Mouse (Mus musculus) CH12.LX (cell line): ENCODE measurements at regions not wholly inside any gene's neighbourhood (a gene's known extent, or its start where the extent isn't known, plus 50 kb on each side); places are given as distances from the start of the nearest gene placed in this dataset.

ENCODE experiments used
- DNase-seq: peaks from one replicate; pipeline ENCODE4 v3.0.0-alpha.2; 2013; ENCODE audit errors: extremely low read depth
- H3K27ac ChIP-seq: 2 replicates; pipeline ENCODE4 v1.5.1; 2012; ENCODE audit warnings: low read depth, mild to moderate bottlenecking, control low read depth, moderate library complexity; ENCODE audit not compliant: insufficient read depth
- H3K27me3 ChIP-seq: replicated peaks from 2 replicates; pipeline ENCODE3; 2012; ENCODE audit warnings: inconsistent platforms
- H3K36me3 ChIP-seq, 2 experiments: replicated peaks in 1 of 2; 2 replicates each; pipeline versions ENCODE3 to v1.6.1; 2012; ENCODE audit warnings: inconsistent platforms in 1 of 2, low read length in 1 of 2, mild to moderate bottlenecking in 1 of 2, mixed read lengths in 1 of 2, moderate library complexity in 1 of 2; ENCODE audit not compliant: control insufficient read depth in 1 of 2, insufficient read depth in 1 of 2
- H3K4me1 ChIP-seq, 2 experiments: 2 replicates each; pipeline ENCODE4 v1.6.1; 2012; ENCODE audit warnings: inconsistent platforms in 1 of 2, moderate library complexity in 1 of 2; ENCODE audit not compliant: insufficient read depth in 2 of 2, control insufficient read depth in 1 of 2
- H3K4me2 ChIP-seq: 2 replicates; pipeline ENCODE4 v1.6.1; 2012; ENCODE audit warnings: low read depth, mild to moderate bottlenecking, control low read depth; ENCODE audit not compliant: poor library complexity, insufficient read depth, severe bottlenecking
- H3K4me3 ChIP-seq, 3 experiments: fragments of 150-350 bp in 1 of 3; sonication (generic) in 1 of 3; replicated peaks in 1 of 3; 2 replicates each; pipeline versions ENCODE3 to v1.5.1; 2011 to 2012; ENCODE audit warnings: low read depth in 2 of 3, low read length in 2 of 3, mild to moderate bottlenecking in 2 of 3, moderate library complexity in 2 of 3, control low read depth in 1 of 3, improper control_type of control experiment in 1 of 3, inconsistent platforms in 1 of 3, mixed read lengths in 1 of 3; ENCODE audit not compliant: poor library complexity in 1 of 3
- H3K79me2 ChIP-seq: replicated peaks from 2 replicates; pipeline ENCODE4 v1.6.1; 2012; ENCODE audit warnings: mild to moderate bottlenecking, moderate library complexity; ENCODE audit not compliant: control insufficient read depth, poor library complexity, insufficient read depth, severe bottlenecking; ENCODE audit errors: extremely low read depth
- H3K9ac ChIP-seq: 2 replicates; pipeline ENCODE4 v1.6.1; 2012; ENCODE audit warnings: low read depth, mild to moderate bottlenecking, control low read depth, moderate library complexity; ENCODE audit not compliant: insufficient read depth
- H3K9me3 ChIP-seq: replicated peaks from 2 replicates; pipeline ENCODE3; 2012; ENCODE audit warnings: low read length, inconsistent platforms, mixed read lengths
- BHLHE40 ChIP-seq: IDR thresholded peaks from 2 replicates; pipeline ENCODE4 v1.6.1; 2011; ENCODE audit warnings: mild to moderate bottlenecking, low read depth, low read length, improper control_type of control experiment
- ELF1 ChIP-seq: IDR thresholded peaks from 2 replicates; pipeline ENCODE4 v1.6.1; 2014; ENCODE audit warnings: low read depth, mild to moderate bottlenecking, inconsistent platforms, low read length, improper control_type of control experiment
- EP300 ChIP-seq: IDR thresholded peaks from 2 replicates; pipeline ENCODE4 v1.6.1; 2011; ENCODE audit warnings: low read length, improper control_type of control experiment
- HCFC1 ChIP-seq: IDR thresholded peaks from 2 replicates; pipeline ENCODE4 v1.6.1; 2012; ENCODE audit warnings: low read depth, mild to moderate bottlenecking, inconsistent platforms, low read length, improper control_type of control experiment
- IRF4 ChIP-seq: IDR thresholded peaks from 2 replicates; pipeline ENCODE4 v1.6.1; 2014; ENCODE audit warnings: low read depth, mild to moderate bottlenecking, inconsistent platforms, low read length, improper control_type of control experiment
- JUN ChIP-seq: IDR thresholded peaks from 2 replicates; pipeline ENCODE4 v1.6.1; 2011; ENCODE audit warnings: low read depth, mild to moderate bottlenecking, low read length, improper control_type of control experiment, moderate library complexity; ENCODE audit not compliant: insufficient read depth
- JUND ChIP-seq: conservative IDR thresholded peaks from 2 replicates; pipeline ENCODE4 v1.6.1; 2011; ENCODE audit warnings: low read depth, low read length, improper control_type of control experiment
- MAFK ChIP-seq: IDR thresholded peaks from 2 replicates; pipeline ENCODE4 v1.6.1; 2011; ENCODE audit warnings: low read length, improper control_type of control experiment; ENCODE audit not compliant: insufficient replicate concordance
- MAZ ChIP-seq: IDR thresholded peaks from 2 replicates; pipeline ENCODE4 v1.6.1; 2012; ENCODE audit warnings: low read depth, mild to moderate bottlenecking, inconsistent platforms, low read length, improper control_type of control experiment, moderate library complexity
- MXI1 ChIP-seq: IDR thresholded peaks from 2 replicates; pipeline ENCODE4 v1.6.1; 2011; ENCODE audit warnings: mild to moderate bottlenecking, low read depth, low read length, improper control_type of control experiment
- NELFE ChIP-seq: IDR thresholded peaks from 2 replicates; pipeline ENCODE4 v1.6.1; 2011; ENCODE audit warnings: low read depth, low read length, improper control_type of control experiment
- PAX5 ChIP-seq: IDR thresholded peaks from 2 replicates; pipeline ENCODE4 v1.6.1; 2012; ENCODE audit warnings: low read length, inconsistent platforms, mixed read lengths
- POLR2A ChIP-seq: IDR thresholded peaks from 2 replicates; pipeline ENCODE4 v1.6.1; 2011; ENCODE audit warnings: low read depth, mild to moderate bottlenecking, improper control_type of control experiment, low read length
- POLR2AphosphoS2 ChIP-seq: IDR thresholded peaks from 2 replicates; pipeline ENCODE4 v1.6.1; 2011; ENCODE audit warnings: low read depth, low read length, improper control_type of control experiment
- RAD21 ChIP-seq: IDR thresholded peaks from 2 replicates; pipeline ENCODE4 v1.6.1; 2011; ENCODE audit warnings: low read depth, mild to moderate bottlenecking, low read length, improper control_type of control experiment, moderate library complexity
- RCOR1 ChIP-seq: conservative IDR thresholded peaks from 2 replicates; pipeline ENCODE4 v1.6.1; 2012; ENCODE audit warnings: low read depth, mild to moderate bottlenecking, inconsistent platforms, low read length, improper control_type of control experiment
- SMC3 ChIP-seq: IDR thresholded peaks from 2 replicates; pipeline ENCODE4 v1.6.1; 2011; ENCODE audit warnings: low read depth, low read length, improper control_type of control experiment
- TBP ChIP-seq: conservative IDR thresholded peaks from 2 replicates; pipeline ENCODE4 v1.6.1; 2011; ENCODE audit warnings: low read depth, low read length, improper control_type of control experiment
- USF1 ChIP-seq: IDR thresholded peaks from 2 replicates; pipeline ENCODE4 v1.6.1; 2014; ENCODE audit warnings: low read depth, mild to moderate bottlenecking, inconsistent platforms, low read length, improper control_type of control experiment
- ZC3H11A ChIP-seq: IDR thresholded peaks from 2 replicates; pipeline ENCODE4 v1.6.1; 2012; ENCODE audit warnings: low read depth, mild to moderate bottlenecking, inconsistent platforms, low read length, improper control_type of control experiment
- ZNF384 ChIP-seq: IDR thresholded peaks from 2 replicates; pipeline ENCODE4 v1.6.1; 2012; ENCODE audit warnings: low read depth, low read length, improper control_type of control experiment, inconsistent platforms
- dilution Hi-C: fragments of 300-500 bp; cut with MboI; formaldehyde crosslinking; loops from 2 replicates; pipeline ENCODE4 v1.14.3; 2020; ENCODE audit warnings: low sequenced_read_pairs; ENCODE audit not compliant: extremely low pct_unique_long_range_greater_than_20kb, extremely low pct_ligation_motif_present
- in situ Hi-C: fragments of 300-500 bp; cut with MboI; formaldehyde crosslinking; loops from 3 replicates; pipeline ENCODE4 v1.14.3; 2019; ENCODE audit warnings: low sequenced_read_pairs, low pct_ligation_motif_present, low pct_unique_long_range_greater_than_20kb, mixed read lengths

GRCm38 (mm10) chr3:52663161-52663602 is 353.9 kb downstream of the Cog6 start:
- in situ Hi-C loops = no loop called here
- TF ChIP-seq BHLHE40 (no peak), TBP (no peak), HCFC1 (no peak)
- TF ChIP-seq, all 38 proteins: peak for 0
- Histone ChIP-seq H3K4me2 (no peak overlapping the region), H3K27me3 (no peaks in the 10 kb centered on the region), H3K4me3 (no peak overlapping the region), H3K36me3 (no peaks in the 10 kb centered on the region), H3K9me3 (no peaks in the 10 kb centered on the region), H3K27ac (no peak overlapping the region), H3K9ac (no peak overlapping the region), H3K4me1 (peaks cover 2 to 17% of the 10 kb centered on the region in 2 experiments; a peak in 3 of 4 replicates), H3K79me2 (no peaks in the 10 kb centered on the region)
- no peak for DNase-seq
- dilution Hi-C loops = no loop called here

- Histone ChIP-seq H3K27ac (no peak overlapping the region), H3K4me2 (no peak overlapping the region), H3K9me3 (no peaks in the 10 kb centered on the region), H3K4me1 (peaks cover 2 to 17% of the 10 kb centered on the region in 2 experiments; a peak in 3 of 4 replicates), H3K36me3 (no peaks in the 10 kb centered on the region), H3K27me3 (no peaks in the 10 kb centered on the region), H3K79me2 (no peaks in the 10 kb centered on the region), H3K4me3 (no peak overlapping the region), H3K9ac (no peak overlapping the region)
- TF ChIP-seq JUN = no peak
- TF ChIP-seq MAZ = no peak
- no peak for TF ChIP-seq EP300
- TF ChIP-seq TBP = no peak
- TF ChIP-seq RCOR1 = no peak
- TF ChIP-seq PAX5 = no peak
- no peak for TF ChIP-seq IRF4
- no peak for TF ChIP-seq NELFE
- no peak for TF ChIP-seq MAFK
- TF ChIP-seq SMC3 = no peak
- TF ChIP-seq RAD21 = no peak
- TF ChIP-seq HCFC1 = no peak
- TF ChIP-seq JUND = no peak
- TF ChIP-seq MXI1 = no peak
- no peak for TF ChIP-seq ZNF384
- TF ChIP-seq ZC3H11A = no peak
- TF ChIP-seq POLR2AphosphoS2 = no peak
- TF ChIP-seq POLR2A = no peak
- TF ChIP-seq USF1 = no peak
- no peak for TF ChIP-seq ELF1
- dilution Hi-C loops (no loop called here), in situ Hi-C loops (no loop called here)
- DNase-seq = no peak
These were observed 354.7 kb downstream of the Cog6 start for GRCm38 (mm10) chr3:52662164-52662908.
